Mouse (Mus musculus) frontal cortex, adult (tissue): Measurements from ENCODE around the gene Grin1.

Experiments used
- ATAC-seq: cut with Nextera tagmentation; 2 replicates; pipeline ENCODE4 v1.9.2; 2017; ENCODE audit warnings: mild to moderate bottlenecking, moderate library complexity, mixed read lengths; ENCODE audit not compliant: low TSS enrichment

Grin1 gene

DNA sequence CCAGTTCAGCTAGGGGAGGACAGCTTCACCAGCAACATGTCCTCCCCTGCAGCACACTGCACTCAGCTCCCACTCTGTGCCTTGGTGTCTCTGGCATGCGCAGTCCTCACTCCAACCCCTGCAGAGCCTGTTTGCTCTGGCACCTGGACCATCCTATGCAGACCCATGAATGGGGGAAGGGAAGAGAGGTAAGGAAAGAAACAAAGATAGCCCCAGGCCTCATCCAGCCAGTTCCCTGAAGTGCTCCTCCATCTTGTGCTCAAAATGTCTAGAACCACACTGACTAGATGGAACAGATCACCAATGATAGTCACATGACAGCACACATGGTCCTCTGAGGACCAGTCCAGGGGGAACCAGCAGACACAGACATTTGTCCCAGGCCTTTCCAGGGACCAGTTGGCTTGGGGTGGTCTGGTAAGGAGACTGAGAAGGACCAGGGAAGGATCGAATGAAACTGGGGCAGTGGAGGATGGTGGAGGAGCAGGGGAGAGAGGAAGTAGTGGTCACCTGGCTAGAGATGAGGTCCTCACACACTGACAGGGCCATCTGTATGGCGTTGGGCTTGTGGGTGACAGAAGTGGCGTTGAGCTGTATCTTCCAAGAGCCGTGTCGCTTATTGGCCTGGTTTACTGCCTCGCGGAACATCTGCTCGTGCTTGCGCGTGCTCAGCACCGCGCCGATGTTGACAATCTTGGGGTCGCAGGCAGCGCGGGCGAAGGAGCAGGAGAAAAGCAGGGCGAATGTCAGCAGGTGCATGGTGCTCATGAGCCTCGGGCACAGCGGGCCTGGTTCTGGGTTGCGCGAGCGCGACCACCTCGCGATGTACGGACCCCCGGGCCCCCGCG lies 644 bp downstream of the Grin1 start:
- peak; percentile 67 for ATAC-seq

DNA sequence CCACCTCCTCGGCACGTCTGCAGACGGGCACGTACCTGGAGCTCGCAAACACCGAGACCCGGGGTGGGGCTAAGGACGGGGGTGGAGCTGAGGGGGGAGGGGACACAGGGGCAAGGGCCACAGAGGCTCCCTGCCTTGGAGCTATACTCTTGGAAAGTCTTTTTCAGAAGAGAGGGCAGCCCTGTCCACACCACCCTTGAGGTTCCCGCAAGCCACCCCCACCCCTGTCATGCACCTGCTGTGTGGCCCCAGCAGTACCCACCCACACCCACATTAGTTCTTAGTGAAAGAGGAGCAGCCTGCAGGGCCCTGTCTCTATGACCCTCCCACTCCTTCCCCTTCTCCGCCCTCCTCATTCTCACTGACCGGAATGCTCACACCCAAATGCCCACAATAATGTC lies 7.5 kb downstream of the Grin1 start:
- no peak for ATAC-seq

DNA sequence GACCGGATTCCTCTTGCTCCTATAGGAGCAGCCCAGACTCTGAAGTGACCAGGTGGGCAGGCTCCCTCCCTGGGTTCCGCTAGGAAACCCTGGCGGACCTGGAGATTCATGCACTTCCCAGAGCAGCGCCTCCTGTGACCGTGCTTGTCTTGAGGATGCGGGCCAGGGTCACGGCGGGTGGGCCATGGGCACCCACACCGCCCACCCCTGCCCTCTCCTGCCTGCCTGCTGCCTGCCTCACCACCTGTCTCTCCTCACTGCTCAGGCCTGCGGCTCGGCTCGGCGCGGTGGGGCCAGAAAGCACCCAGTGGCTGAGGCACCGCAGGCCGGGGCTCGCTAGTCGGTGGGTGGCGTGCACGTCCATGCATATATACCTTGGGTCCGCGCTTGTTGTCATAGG lies 8.0 kb downstream of the Grin1 start:
- ATAC-seq: no peak

DNA sequence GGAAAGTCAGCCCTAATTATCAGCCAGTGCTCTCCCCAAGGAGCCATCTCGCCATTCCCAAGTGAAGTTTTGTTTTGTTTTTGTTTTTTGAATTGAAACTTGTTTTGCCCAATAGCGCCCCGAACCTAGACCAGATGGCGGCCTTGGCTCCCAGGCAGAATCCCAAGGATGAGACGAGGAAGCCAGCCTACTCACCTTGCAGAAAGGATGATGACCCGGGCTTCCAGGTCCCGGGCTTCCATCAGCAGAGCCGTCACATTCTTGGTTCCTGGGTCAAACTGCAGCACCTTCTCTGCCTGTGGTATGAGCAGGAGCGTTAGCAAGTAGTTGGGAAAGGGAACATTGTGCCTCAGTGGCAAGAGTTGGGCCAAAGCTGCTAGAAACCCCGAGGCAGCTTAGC lies 8.8 kb downstream of the Grin1 start:
- no peak for ATAC-seq

DNA sequence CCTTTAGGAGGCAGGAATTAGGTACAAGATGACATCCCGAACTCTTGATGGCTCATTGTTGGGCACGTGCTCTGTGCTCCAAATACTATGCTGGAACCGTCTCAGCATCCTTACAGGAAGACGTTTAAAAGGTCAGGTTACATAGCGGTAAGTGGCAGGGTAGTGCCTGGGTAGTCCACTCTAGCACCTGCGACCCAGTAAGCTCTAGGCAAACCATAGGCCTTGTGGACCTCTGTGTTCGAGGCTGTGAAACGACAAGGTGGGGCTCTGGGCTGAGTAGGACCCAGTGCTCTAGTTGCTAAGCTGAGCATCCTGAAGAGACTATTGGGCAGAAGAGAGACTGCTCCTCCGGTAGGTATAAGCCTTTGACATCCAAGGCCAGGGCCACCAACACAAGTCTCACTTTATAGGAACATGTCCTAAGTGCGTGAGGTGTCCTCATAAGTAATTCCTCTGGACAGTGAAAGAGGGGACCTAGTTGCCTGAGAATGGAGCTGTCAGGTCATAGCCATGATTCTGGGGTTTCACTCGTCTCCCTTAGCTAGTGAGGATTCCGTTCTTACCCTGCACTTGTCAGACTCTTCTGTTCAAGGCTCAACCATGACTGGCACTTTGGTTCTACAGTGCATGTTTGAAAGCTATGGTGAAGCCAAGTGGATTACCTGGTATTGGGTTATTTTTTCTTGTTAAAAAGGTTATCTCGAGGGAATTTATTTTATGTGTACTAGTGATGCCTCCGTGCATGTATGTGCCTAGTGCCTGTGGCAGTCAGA lies 13.2 kb downstream of the Grin1 start:
- no peak for ATAC-seq

DNA sequence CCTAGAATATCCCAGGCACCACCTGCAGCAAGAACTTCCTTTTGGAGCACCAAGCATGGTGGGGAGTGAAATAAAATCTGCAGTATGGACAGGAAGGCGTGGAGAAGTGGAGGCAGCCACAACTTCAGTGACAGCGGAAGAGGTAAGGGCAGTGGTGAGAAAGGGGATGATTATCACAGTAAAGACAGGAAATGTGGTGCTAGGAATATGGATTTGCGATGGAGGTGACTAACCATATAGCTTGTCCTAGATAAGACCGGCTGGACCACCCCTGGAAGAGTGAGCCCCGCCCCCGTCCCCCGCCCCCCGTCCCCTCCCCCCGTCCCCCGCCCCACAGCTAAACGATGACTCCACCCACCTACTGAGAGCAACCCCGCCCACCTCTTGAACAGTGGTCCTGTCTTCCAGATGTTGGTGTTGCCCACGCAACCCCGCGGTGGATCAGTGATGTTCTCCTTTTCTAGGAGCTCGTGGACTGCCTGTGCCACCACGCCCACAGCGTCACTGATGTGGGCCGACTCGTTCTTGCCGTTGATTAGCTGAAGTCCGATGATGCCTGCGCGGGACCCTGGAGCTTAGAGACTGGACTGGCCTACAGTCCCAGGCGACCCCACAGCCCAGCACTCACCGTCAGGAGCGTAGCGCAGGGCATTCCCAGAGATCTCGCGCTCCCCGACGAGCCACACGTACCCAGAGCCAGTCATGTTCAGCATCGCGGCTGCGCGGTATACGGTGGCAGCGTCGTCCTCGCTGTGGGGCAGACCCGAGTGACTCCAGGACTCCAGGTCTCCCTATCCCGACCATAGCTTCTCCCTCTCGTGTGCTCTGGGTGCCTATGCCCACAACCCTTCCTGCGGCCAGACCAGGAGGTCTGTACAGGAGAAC lies 14.1 kb downstream of the Grin1 start:
- 0 out of 2 replicates have a peak, but pooled peaks have one; percentile 31 for ATAC-seq

DNA sequence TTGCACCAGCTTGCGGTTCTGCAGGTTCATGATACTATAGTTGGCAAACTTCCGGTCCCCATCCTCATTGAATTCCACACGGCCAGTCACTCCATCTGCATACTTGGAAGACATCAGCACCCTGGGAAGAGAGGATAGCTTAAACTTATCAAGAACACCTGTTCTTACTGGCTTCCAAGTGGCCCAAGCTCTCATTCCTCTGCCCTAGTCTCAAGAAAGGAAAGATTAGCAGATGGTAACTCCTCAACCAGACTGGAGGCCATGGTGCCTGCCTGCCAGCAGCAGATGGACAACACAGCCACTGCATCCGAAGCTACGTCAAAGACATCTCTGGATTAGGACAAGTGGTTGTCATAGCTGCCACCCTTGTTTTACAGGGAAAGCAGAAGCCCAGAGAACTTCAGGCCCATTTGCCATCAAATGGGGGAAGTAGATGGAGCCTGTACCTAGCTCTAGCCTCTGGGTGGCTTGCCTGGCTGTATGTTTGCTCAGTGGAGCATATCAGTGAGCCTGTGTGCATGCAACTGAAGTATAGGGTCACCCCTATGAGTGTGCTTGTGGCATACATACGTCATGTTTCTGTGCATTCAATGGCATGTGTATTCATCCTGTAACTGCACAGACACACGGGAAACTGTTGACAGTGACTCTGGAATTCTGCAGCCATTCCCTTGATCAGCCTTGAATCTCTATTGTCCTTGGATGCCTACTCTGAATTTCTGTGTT lies 14.9 kb downstream of the Grin1 start:
- peak; percentile 18; the same call in 1 of the 2 replicates for ATAC-seq

DNA sequence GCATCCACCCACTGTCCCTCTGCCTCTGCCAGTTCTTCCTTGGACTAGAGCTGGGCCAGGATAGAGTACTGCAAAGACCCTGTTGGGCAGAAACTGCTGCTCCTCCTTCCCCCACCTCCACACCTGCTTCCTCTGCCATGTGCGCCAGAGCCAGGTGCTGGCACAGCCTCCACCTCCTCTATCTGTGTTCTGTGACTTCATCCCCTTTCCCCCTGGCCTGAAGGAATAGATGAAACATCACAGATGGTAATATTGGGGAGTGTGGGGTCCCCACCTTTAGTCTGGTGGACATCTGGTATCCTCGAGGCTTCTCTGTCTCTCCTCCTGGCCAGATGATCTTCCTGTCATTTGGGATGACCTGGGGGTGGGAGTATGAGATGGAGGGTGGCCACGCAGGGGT lies 15.5 kb downstream of the Grin1 start:
- no peak for ATAC-seq

DNA sequence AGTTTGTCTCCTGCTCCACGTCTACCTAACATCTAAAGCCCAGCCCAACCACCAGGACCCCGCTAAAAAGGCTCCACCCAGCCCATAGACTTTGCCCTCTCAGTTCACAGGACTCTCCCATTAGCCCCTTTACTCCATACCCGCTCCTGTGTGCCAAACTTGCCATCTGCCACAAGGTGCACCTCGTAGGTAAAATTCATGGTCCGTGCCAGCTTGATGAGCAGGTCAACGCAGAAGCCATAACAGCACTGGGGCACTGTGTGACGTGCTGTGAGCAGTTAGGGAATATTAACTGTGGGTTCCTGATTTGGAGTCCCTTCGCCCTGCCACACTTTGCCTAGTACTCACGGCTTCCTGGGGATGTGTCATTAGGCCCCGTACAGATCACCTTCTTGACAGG lies 20.9 kb downstream of the Grin1 start:
- no peak for ATAC-seq

DNA sequence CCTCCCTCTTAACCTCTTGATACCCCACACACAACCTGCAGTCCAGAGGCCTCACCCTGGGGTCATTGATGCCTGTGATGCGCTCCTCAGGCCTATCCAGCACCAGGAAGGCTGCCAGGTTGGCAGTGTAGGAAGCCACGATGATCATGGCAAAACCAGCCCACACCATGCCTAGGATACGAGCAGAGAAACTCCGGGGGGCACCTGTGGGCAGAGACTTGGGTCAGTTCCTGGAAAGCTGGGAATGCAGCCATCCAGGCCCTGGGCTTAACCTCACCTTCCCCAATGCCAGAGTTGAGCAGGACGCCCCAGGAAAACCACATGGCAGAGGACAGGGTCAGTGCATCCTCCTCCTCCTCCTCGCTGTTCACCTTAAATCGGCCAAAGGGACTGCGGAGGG lies 21.9 kb downstream of the Grin1 start:
- ATAC-seq: no peak

DNA sequence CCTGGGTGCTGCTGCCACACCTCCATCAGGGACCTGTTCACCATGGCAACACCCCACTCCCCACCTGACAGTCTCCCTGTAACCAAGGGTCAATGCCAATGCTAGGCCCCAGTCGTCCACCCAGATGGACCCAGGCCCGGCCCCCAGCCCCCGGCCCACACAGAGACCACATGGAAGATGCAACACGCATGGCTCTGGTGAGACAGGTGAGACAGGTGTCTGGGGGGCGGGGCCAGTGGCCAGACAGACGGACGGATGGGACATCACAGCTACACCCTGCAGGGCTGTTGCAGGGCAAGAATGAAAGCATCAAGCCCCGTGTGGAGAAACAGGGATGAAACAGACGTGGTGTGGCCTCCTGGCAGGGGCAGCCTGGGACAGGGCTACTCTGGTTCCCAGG lies 25.3 kb downstream of the Grin1 start:
- no peak for ATAC-seq

DNA sequence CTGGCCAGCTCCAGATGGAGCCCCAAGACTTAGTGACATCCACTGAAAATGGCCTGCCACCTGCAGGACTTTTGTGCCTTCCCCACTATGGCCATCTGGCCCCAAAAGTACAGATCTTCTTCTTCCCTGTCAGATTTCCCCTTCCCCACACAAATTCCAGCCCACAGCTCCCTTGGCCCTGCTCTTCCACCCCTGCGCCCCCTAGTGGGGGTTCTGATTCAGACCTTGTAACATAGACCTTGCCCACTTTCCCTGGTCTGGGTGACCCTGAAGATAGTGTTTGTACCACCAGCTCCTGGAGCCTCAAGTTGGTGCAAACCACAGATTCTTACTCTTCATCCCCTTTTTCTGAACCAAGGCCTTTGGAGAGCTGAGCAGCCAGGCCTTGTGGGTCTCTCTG lies 26.1 kb downstream of the Grin1 start:
- ATAC-seq: no peak

DNA sequence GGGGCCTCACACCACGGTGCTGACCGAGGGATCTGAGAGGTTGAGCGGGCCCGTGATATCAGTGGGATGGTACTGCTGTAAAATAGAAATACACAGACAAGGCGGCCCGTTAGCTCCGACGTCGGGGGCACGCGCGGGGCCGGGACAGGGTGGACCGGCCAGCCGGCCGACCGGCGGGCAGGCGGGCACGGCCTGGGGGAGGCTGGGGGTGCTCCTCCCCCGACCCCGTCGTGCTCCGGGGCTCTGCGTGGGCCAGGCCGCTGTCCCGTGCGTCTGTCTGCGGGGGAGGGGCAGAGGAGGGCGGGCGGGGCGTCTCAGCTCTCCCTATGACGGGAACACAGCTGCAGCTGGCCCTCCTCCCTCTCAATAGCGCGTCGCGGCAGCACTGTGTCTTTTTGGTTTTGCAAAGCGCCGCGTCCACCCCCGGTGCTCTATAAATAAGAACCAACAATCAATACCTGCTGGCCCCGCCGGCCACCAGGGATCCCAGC lies 26.9 kb downstream of the Grin1 start:
- ATAC-seq: no peak

DNA sequence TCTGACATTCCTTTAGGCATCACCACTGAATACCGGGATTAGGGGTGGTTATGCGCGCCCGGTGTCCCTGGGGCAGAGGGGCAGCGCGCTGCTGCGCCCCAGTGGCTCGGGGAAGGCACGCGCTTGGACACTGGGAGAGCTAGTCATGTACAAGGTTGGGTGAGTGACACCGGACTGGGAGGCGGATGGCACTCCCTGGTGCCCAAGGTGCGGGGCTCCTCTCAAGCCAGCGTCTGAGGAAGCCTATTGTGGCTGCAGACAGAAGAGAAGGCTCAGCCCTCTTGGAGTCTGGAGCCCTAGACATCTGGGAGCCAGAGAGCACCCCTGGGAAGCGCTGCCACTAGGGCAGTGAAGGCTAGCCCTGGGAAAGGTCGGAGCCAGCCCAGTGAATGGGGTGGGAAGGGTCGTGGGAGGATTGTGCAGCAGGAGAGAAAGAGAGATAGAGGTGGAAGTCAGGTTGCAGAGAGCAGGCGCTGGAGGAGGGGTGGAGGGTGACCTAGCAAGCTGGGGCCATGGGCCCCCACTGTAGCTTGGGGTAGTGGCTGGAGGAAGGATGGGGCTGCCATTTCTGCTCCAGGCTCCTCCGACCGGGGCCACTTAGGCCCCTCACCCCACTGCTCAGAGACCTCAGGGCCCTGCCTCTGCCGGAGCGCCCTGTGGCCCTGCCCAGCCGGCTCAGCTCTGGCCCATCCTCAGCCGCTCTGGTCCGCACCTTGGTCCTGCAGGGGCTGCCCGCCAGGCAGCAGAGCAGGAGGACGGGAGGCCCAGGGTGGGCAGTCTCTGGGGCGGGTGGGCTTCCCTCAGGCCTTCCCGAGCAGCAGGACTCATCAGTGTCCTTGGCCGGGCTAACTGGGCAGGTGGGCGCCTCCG lies 27.6 kb downstream of the Grin1 start:
- ATAC-seq: no peak

DNA sequence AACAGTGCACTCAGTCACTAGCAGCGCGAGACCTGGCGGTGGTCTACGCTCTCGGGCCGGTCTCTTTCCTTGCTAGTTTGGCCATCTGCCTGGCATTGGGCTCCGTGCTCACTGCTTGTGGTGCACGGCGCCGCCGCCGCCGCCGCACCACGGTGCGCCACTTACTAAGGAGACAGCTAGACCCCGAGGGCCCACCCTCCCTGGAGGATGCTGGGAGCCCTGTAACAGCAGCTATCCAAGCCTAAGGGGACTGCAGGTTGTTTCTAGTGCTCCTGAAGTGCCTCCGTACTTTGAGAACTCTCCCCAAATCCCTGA lies 28.2 kb downstream of the Grin1 start:
- ATAC-seq: no peak

DNA sequence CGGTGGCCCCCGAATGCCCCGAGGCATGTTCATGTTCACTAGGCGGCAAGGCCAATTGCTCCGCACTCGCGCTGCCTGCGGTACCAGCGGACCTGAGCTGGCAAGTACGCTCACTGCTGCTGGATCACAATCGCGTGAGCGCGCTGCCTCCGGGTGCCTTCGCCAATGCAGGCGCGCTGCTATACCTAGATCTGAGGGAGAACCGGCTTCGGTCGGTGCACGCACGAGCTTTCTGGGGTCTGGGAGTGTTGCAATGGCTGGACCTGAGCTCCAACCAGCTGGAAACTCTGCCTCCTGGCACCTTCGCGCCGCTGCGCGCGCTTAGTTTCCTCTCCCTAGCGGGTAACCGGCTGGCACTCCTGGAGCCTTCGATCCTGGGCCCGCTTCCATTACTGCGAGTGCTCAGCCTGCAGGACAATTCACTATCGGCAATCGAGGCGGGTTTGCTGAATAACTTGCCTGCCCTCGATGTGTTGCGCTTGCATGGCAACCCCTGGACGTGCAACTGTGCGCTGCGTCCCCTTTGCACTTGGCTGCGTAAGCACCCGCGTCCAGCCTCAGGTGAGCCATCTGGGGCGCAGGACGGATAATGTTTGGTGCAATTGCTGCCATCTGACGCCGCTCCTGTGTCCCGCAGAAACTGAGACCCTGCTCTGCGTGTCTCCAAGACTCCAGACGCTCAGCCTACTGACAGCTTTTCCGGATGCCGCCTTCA lies 28.7 kb downstream of the Grin1 start:
- ATAC-seq: peak; percentile 15; the same call in 1 of the 2 replicates

DNA sequence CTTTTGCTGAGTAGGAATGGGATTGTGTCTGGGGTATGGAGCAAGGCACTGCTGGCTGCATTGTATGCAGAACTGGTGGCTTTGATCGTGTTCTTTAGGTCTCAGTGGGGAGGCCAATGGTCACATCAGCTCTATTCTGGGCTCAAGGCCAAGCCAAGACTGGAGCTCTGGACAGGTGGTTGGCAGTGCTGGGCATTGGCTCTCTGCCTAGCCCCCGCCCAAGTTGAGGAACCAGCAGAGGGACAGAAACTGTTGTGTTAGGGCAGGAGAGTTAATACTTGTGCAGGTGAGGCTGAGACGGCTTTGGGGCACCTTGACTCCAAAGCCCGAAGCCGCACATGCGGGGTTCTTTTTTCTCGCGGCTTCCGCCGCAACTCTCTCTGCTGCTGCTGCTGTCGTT lies 29.3 kb downstream of the Grin1 start, which contains the start of gene Lrrc26:
Gene Lrrc26, plus strand, starts transcription at position 265 of the 400 bp plus-strand sequence.
- ATAC-seq: no peak

DNA sequence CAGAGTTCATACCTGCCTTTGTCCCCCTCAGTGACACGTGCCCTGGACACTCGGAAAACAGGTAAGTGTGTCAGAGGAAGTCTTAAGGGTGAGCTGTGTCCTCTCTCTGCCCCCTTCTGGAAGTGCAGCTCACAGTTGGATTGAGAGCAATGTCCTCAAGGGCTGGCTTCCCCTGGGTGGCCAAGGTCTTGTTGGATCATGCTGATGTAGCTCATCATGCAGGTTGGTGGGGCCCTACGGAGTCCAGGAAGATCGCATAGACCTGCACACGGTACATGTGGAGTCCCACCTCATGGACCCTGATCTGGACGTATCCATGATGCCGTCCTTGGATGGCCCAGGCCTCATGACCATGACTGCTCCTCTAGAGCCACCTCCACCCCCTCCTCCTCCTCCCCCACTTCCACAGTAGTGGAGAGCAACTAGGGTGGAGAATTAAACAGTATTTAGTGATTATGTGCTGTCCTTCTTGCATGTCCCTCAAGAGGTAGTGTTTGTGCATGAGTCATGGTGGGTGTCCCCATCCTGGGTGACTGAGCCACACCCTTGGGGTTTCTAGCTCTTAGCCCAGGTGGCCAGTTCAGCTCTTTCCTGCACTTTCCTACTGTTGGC lies 30.1 kb downstream of the Grin1 start:
- no peak for ATAC-seq

DNA sequence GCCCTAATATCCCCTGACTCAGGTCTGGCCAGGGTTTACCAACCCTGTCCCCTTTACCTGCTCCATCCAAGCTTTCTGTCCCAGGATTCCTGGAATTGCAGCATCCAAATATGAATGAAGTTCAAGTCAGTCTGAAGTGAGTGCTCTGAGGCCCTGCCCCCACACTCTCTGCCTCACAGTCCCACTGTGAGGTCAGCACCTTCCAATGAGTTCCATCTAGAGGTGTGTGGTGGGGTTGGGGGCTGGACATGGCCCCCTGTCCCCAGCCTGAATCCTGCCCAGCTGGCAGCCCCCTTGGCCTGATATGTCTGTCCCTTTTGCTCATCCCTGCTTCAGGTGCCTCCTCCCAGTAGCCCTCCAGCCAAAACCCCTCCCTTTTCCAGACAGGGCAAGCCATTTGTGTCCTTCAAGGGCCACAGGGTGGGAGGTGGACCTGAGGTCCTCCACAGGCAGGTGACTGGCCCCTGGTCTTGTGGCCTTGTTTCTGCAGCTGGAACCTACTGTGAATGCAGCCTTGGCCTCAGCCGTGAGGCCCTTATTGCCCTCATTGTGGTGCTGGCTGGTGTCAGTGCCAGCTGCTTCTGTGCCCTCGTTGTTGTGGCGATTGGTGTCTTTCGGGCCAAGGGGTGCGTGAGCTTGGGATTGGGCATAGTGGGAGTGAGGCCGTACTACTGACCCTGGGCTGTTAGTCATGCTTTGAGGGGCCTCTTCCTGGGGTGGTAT lies 30.9 kb downstream of the Grin1 start, which contains the start of gene Tmem210:
Gene Tmem210, plus strand, starts transcription at position 219 of the 723 bp plus-strand sequence.
- ATAC-seq: no peak
